Mouse (Mus musculus): Measurements from ENCODE around the gene Cdk14.

The Cdk14 gene

GRCm38 (mm10) chr5:4756871-4757711 is 663.0 kb downstream of the Cdk14 start:
- in situ Hi-C loops (cut with MboI, MseI), result no loop called here

- in situ Hi-C loops (cut with MboI, MseI), result no loop called here
Observed at GRCm38 (mm10) chr5:4756001-4756681, 664.0 kb downstream of the Cdk14 start.

- in situ Hi-C loops (cut with MboI, MseI), result no loop called here
Observed at GRCm38 (mm10) chr5:4755326-4755725, 664.8 kb downstream of the Cdk14 start.

GRCm38 (mm10) chr5:4754701-4755281 is 665.3 kb downstream of the Cdk14 start:
- in situ Hi-C loops (cut with MboI, MseI), result no loop called here
